Mouse (Mus musculus) thymus, adult 2 months (tissue): ENCODE results near the gene H1fx.

Source experiments
- CTCF ChIP-seq: fragments of 200-500 bp; IDR thresholded peaks from 2 replicates; pipeline ENCODE4 v1.5.1; 2012; ENCODE audit warnings: mild to moderate bottlenecking, control low read depth, low read length, moderate library complexity, borderline replicate concordance; ENCODE audit not compliant: control insufficient read depth, poor library complexity, insufficient read depth; ENCODE audit errors: extremely low read depth
- POLR2A ChIP-seq: fragments of 200-500 bp; IDR thresholded peaks from 2 replicates; pipeline ENCODE4 v1.6.1; 2012; ENCODE audit warnings: mild to moderate bottlenecking, low read length, control low read depth, moderate library complexity; ENCODE audit not compliant: control insufficient read depth, poor library complexity, insufficient read depth; ENCODE audit errors: extremely low read depth

DNA sequence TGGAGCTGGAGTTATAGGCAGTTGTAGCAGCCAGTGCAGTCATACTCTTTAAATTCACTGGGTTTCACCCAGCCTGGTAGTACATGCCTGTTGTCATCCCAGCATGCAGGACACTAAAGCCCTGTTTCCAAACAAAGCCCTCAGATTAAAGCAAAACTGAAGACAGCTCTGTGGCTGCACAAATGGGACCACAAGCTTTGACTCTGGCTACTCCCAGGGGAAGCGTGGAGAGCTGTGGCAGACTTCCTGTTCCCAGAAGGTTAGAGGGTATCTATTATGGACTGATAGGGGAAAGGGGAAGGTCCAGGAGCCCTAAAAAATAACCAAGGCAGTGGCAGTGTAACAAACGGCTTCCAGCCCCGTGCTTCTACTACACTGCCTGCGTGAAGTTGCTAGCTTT is 14.1 kb upstream of the H1fx start:
- TF ChIP-seq POLR2A (no peak), CTCF (no peak)
